Mouse (Mus musculus): ENCODE results near the gene Gemin4. TPM values are rescaled to one million over a fixed set of nuclear protein-coding genes. Genes with fewer than 3 reads are reported as not detected.
"Not testable (repeated sequence)": the region's sequence is repeated elsewhere in the genome, so short reads cannot be mapped to it uniquely, and the experiment has no call there.

The Gemin4 gene
- polyA plus RNA-seq, 1 experiment from 2014 or later = 37.5 TPM

DNA sequence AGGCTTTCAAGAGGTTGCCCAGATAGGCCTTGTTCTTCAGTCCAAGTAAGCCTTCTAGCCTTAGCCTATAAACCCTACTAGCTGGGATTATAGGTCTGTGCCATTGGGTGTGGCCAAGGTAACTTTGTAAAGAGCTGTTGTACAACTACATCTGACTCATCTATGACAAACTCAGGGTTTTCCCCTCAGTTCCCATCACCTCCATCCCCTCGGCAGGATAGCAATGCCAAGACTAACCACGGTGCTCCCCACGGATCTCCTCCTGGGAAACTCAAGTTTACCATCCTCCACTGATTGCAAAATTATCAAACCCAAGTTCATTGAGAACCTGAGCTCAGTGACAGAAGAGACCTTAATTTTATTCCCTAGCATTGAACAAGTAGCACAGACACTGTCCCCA lies 18.7 kb upstream of the Gemin4 start:
- Histone ChIP-seq H3K4me2 (ENCODE audit: low read length) (no peak overlapping the region), H3K27me3 (replicated peaks; ENCODE audit: control insufficient read depth, insufficient read depth, low read length) (no peaks in the 10 kb centered on the region), H3K36me3 (ENCODE audit: control insufficient read depth, insufficient read depth, low read length) (peaks cover 81% of the 10 kb centered on the region), H3K4me1 (replicated peaks; ENCODE audit: control insufficient read depth, insufficient read depth, low read length) (no peaks in the 10 kb centered on the region), H3K9me3 (ENCODE audit: control insufficient read depth, low read length) (no peaks in the 10 kb centered on the region), H3K4me3 (ENCODE audit: low read depth, low read length) (no peak overlapping the region), H3K27ac (ENCODE audit: low read depth) (no peak overlapping the region), H3K9ac (ENCODE audit: low read length) (no peak overlapping the region)
- ATAC-seq (replicated peaks; ENCODE audit: low FRiP score, low TSS enrichment, low read depth) (no peak), DNase-seq (ENCODE audit: low spot score) (no peak)
- WGBS = 93% methylated on average over 3 of the region's 3 CpGs

- no peaks in the 10 kb centered on the region for H3K27me3 ChIP-seq (replicated peaks; ENCODE audit: control insufficient read depth, insufficient read depth, low read length)
- no peak for ATAC-seq (replicated peaks; ENCODE audit: low FRiP score, low TSS enrichment, low read depth)
- no peaks in the 10 kb centered on the region for H3K4me1 ChIP-seq (replicated peaks; ENCODE audit: control insufficient read depth, insufficient read depth, low read length)
- no peaks in the 10 kb centered on the region for H3K9me3 ChIP-seq (ENCODE audit: control insufficient read depth, low read length)
- no peak overlapping the region for H3K4me3 ChIP-seq (ENCODE audit: low read depth, low read length)
- peaks cover 62% of the 10 kb centered on the region for H3K36me3 ChIP-seq (ENCODE audit: control insufficient read depth, insufficient read depth, low read length)
- no peak for DNase-seq (ENCODE audit: low spot score)
- H3K4me2 ChIP-seq (ENCODE audit: low read length) = no peak overlapping the region
- no peak overlapping the region for H3K27ac ChIP-seq (ENCODE audit: low read depth)
- no peak overlapping the region for H3K9ac ChIP-seq (ENCODE audit: low read length)
Observed at GRCm38 (mm10) chr11:76225051-76225450, 7.6 kb upstream of the Gemin4 start.

DNA sequence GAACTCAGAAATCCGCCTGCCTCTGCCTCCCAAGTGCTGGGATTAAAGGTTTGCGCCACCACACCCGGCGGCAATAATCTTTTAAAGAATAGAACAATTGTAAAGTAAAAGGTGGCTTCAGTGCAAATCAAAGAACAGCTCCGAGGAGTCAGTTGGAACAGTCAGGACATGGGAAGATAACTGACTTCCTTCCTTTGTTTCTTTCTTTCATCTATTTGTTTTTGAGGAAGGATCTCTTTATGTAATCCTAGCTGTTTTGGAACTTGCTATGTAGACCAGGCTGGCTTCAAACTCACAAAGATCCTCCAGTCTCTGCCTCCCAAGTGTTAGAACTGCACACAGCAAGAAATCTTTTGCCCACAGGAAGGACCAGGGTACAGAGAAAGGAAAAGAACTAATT lies 7.2 kb upstream of the Gemin4 start:
- WGBS = 96% methylated on average over 5 of the region's 5 CpGs
- ATAC-seq (replicated peaks; ENCODE audit: low FRiP score, low TSS enrichment, low read depth) = no peak
- no peak overlapping the region for H3K4me3 ChIP-seq (ENCODE audit: low read depth, low read length)
- H3K36me3 ChIP-seq (ENCODE audit: control insufficient read depth, insufficient read depth, low read length) = peaks cover 66% of the 10 kb centered on the region
- no peak for DNase-seq (ENCODE audit: low spot score)
- no peaks in the 10 kb centered on the region for H3K9me3 ChIP-seq (ENCODE audit: control insufficient read depth, low read length)
- H3K4me2 ChIP-seq (ENCODE audit: low read length) = no peak overlapping the region
- no peaks in the 10 kb centered on the region for H3K4me1 ChIP-seq (replicated peaks; ENCODE audit: control insufficient read depth, insufficient read depth, low read length)
- no peaks in the 10 kb centered on the region for H3K27me3 ChIP-seq (replicated peaks; ENCODE audit: control insufficient read depth, insufficient read depth, low read length)
- no peak overlapping the region for H3K27ac ChIP-seq (ENCODE audit: low read depth)
- no peak overlapping the region for H3K9ac ChIP-seq (ENCODE audit: low read length)

- Histone ChIP-seq H3K9ac (ENCODE audit: low read length) (peak overlapping the region; percentile 97), H3K4me2 (ENCODE audit: low read length) (peak overlapping the region; percentile 71), H3K36me3 (ENCODE audit: control insufficient read depth, insufficient read depth, low read length) (peaks cover 44% of the 10 kb centered on the region), H3K27ac (ENCODE audit: low read depth) (peak overlapping the region; percentile 92), H3K4me3 (ENCODE audit: low read depth, low read length) (peak overlapping the region; percentile 90), H3K4me1 (replicated peaks; ENCODE audit: control insufficient read depth, insufficient read depth, low read length) (peaks cover 15% of the 10 kb centered on the region), H3K27me3 (replicated peaks; ENCODE audit: control insufficient read depth, insufficient read depth, low read length) (no peaks in the 10 kb centered on the region), H3K9me3 (ENCODE audit: control insufficient read depth, low read length) (no peaks in the 10 kb centered on the region)
- DNase-seq (ENCODE audit: low spot score) = no peak
- 3% methylated on average over 33 of the region's 33 CpGs for WGBS
- peak; percentile 17 for ATAC-seq (replicated peaks; ENCODE audit: low FRiP score, low TSS enrichment, low read depth)
Observed at GRCm38 (mm10) chr11:76216681-76217389, 629 bp downstream of the Gemin4 start.

GRCm38 (mm10) chr11:76216049-76216540 lies 1.4 kb downstream of the Gemin4 start:
- Histone ChIP-seq H3K4me3 (ENCODE audit: low read depth, low read length) (peak overlapping the region; percentile 90; the same call in 1 of the 2 replicates), H3K27ac (ENCODE audit: low read depth) (0 out of 2 replicates have a peak overlapping the region, but pooled peaks have one; percentile 92), H3K4me1 (replicated peaks; ENCODE audit: control insufficient read depth, insufficient read depth, low read length) (peaks cover 15% of the 10 kb centered on the region), H3K36me3 (ENCODE audit: control insufficient read depth, insufficient read depth, low read length) (peaks cover 39% of the 10 kb centered on the region), H3K9ac (ENCODE audit: low read length) (no peak overlapping the region; the same call in 1 of the 2 replicates), H3K27me3 (replicated peaks; ENCODE audit: control insufficient read depth, insufficient read depth, low read length) (no peaks in the 10 kb centered on the region), H3K9me3 (ENCODE audit: control insufficient read depth, low read length) (no peaks in the 10 kb centered on the region), H3K4me2 (ENCODE audit: low read length) (peak overlapping the region; percentile 71)
- ATAC-seq (replicated peaks; ENCODE audit: low FRiP score, low TSS enrichment, low read depth) (no peak), DNase-seq (ENCODE audit: low spot score) (no peak)
- 89% methylated on average over 5 of the region's 5 CpGs for WGBS

GRCm38 (mm10) chr11:76215011-76215410 lies 2.5 kb downstream of the Gemin4 start:
- Histone ChIP-seq H3K27ac (ENCODE audit: low read depth) (no peak overlapping the region), H3K27me3 (replicated peaks; ENCODE audit: control insufficient read depth, insufficient read depth, low read length) (no peaks in the 10 kb centered on the region), H3K9ac (ENCODE audit: low read length) (no peak overlapping the region), H3K9me3 (ENCODE audit: control insufficient read depth, low read length) (no peaks in the 10 kb centered on the region), H3K4me2 (ENCODE audit: low read length) (no peak overlapping the region), H3K4me1 (replicated peaks; ENCODE audit: control insufficient read depth, insufficient read depth, low read length) (peaks cover 15% of the 10 kb centered on the region), H3K4me3 (ENCODE audit: low read depth, low read length) (no peak overlapping the region), H3K36me3 (ENCODE audit: control insufficient read depth, insufficient read depth, low read length) (peaks cover 41% of the 10 kb centered on the region)
- 88% methylated on average over 2 of the region's 2 CpGs for WGBS
- ATAC-seq (replicated peaks; ENCODE audit: low FRiP score, low TSS enrichment, low read depth) (no peak), DNase-seq (ENCODE audit: low spot score) (no peak)

DNA sequence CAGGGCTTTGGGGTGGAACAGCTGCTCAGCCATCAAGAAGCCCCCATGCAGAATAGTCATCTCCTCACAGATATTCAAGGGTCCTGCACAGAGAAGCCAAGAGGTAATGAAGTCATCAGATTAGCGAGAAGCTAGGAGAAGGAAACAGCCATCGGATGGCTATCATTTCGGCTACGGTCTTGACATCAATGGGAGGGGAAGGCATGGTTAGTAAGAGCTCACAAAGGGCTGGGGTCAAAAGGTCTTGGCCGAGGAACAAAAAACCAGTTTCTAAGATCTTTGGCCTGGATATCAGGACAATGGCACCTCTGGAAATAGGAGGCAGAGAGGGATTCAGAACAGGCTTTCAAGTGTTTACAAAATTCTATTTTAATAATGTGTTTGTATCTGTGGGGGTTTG lies 3.6 kb downstream of the Gemin4 start:
- no peaks in the 10 kb centered on the region for H3K9me3 ChIP-seq (ENCODE audit: control insufficient read depth, low read length)
- peaks cover 15% of the 10 kb centered on the region for H3K4me1 ChIP-seq (replicated peaks; ENCODE audit: control insufficient read depth, insufficient read depth, low read length)
- no peaks in the 10 kb centered on the region for H3K27me3 ChIP-seq (replicated peaks; ENCODE audit: control insufficient read depth, insufficient read depth, low read length)
- peaks cover 45% of the 10 kb centered on the region for H3K36me3 ChIP-seq (ENCODE audit: control insufficient read depth, insufficient read depth, low read length)
- H3K4me2 ChIP-seq (ENCODE audit: low read length) = no peak overlapping the region
- no peak overlapping the region for H3K27ac ChIP-seq (ENCODE audit: low read depth)
- no peak overlapping the region for H3K9ac ChIP-seq (ENCODE audit: low read length)
- WGBS = 83% methylated on average over 5 of the region's 5 CpGs
- DNase-seq (ENCODE audit: low spot score) = no peak
- no peak overlapping the region for H3K4me3 ChIP-seq (ENCODE audit: low read depth, low read length)
- ATAC-seq (replicated peaks; ENCODE audit: low FRiP score, low TSS enrichment, low read depth) = no peak

DNA sequence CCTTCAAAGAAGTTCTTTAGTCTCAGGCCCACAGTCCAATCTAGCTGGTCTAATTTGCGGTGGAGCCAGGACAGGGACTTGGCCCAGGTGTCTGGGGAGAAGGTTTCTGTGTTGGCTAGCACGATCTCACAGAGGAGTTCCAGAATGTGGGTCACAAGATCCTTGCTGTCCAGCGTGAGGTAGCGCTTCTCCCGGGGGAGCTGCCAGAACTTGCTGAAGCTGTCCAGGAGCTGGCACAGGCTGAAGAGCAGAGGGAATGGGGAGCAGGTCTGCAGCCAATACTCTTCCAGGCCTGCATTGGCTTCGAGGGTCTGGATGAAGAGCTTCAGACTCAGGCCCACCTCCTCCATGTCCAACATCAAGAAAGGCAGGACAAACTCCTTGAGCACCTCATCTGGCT lies 5.9 kb downstream of the Gemin4 start:
- ATAC-seq (replicated peaks; ENCODE audit: low FRiP score, low TSS enrichment, low read depth); H3K4me1 ChIP-seq (replicated peaks; ENCODE audit: control insufficient read depth, insufficient read depth, low read length); H3K4me3 ChIP-seq (ENCODE audit: low read depth, low read length); H3K27ac ChIP-seq (ENCODE audit: low read depth); H3K9ac ChIP-seq (ENCODE audit: low read length); DNase-seq (ENCODE audit: low spot score); H3K27me3 ChIP-seq (replicated peaks; ENCODE audit: control insufficient read depth, insufficient read depth, low read length); H3K9me3 ChIP-seq (ENCODE audit: control insufficient read depth, low read length); H3K4me2 ChIP-seq (ENCODE audit: low read length): not testable (repeated sequence)
- peaks cover 67% of the 10 kb centered on the region for H3K36me3 ChIP-seq (ENCODE audit: control insufficient read depth, insufficient read depth, low read length)
- WGBS = 100% methylated on average over 2 of the region's 6 CpGs
